Mouse (Mus musculus): ENCODE results near the gene Gm128. TPM values are rescaled to one million over a fixed set of nuclear protein-coding genes. Genes with fewer than 3 reads are reported as not detected.

Gm128 gene
- polyA plus RNA-seq, 1 experiment from 2014 or later, result 0.06 TPM

- no peak for TF ChIP-seq CTCF (IDR thresholded peaks at IDR 0.05)
- ChIA-PET POLR2A (interaction anchor here (1.1 to 3.8 kb wide), 5 partner anchors 11 to 53 kb away, joined by 4 to 23 read pairs (median 8); partner anchors contain the start of genes Cers2 and Mllt11), CTCF (interaction anchor here (1.2 to 2.9 kb wide), 4 partner anchors 8 to 29 kb away, joined by 3 to 20 read pairs (median 4); no protein-coding TSS in a partner anchor)
- ATAC-seq (no peak), DNase-seq (ENCODE audit: low read depth, low spot score) (no peak)
- H3K27me3 ChIP-seq, result no peaks in the 10 kb centered on the region
- in situ Hi-C loops (cut with MboI; ENCODE audit: low pct_unique_long_range_greater_than_20kb), result no loop called here
These were observed 42.2 kb upstream of the Gm128 start for GRCm38 (mm10) chr3:95283589-95283941.

- ChIA-PET CTCF (interaction anchor here (1.3 to 2.9 kb wide), 3 partner anchors 11 to 29 kb away, joined by 3 to 20 read pairs (median 5); no protein-coding TSS in a partner anchor), POLR2A (interaction anchor here (1.1 to 3.8 kb wide), 7 partner anchors 8 to 52 kb away, joined by 3 to 23 read pairs (median 6); partner anchors contain the start of genes Cers2 and Mllt11)
- peak; percentile 60 for DNase-seq (ENCODE audit: low read depth, low spot score)
- peak; percentile 81 for ATAC-seq
- in situ Hi-C loops (cut with MboI; ENCODE audit: low pct_unique_long_range_greater_than_20kb), result no loop called here
- TF ChIP-seq CTCF (IDR thresholded peaks at IDR 0.05), result no peak
- H3K27me3 ChIP-seq, result no peaks in the 10 kb centered on the region
These were observed 41.6 kb upstream of the Gm128 start for GRCm38 (mm10) chr3:95282865-95283588.

- in situ Hi-C loops (cut with MboI; ENCODE audit: low pct_unique_long_range_greater_than_20kb), result no loop called here
- DNase-seq (ENCODE audit: low read depth, low spot score), result no peak
These were observed 41.0 kb upstream of the Gm128 start for GRCm38 (mm10) chr3:95282381-95282864.

GRCm38 (mm10) chr3:95281216-95282126 is 40.1 kb upstream of the Gm128 start, which contains the start of the genes Mindy1 and Prune1:
Mindy1 (plus strand) TSS chr3:95281345.
Prune1 (minus strand) TSS chr3:95282076.
- no peak for TF ChIP-seq CTCF (IDR thresholded peaks at IDR 0.05)
- peak; percentile 95 for DNase-seq (ENCODE audit: low read depth, low spot score)
- ChIA-PET POLR2A (interaction anchor here (0.6 to 3.8 kb wide), 10 partner anchors 9 to 154 kb away, joined by 3 to 23 read pairs (median 5); partner anchors contain the start of gene Mllt11), CTCF (interaction anchor here (0.6 to 0.9 kb wide), 3 partner anchors 13 to 69 kb away, joined by 3 read pairs; no protein-coding TSS in a partner anchor)
- peak; percentile 57 for ATAC-seq
- in situ Hi-C loops (cut with MboI; ENCODE audit: low pct_unique_long_range_greater_than_20kb), result no loop called here
- H3K27me3 ChIP-seq, result no peaks in the 10 kb centered on the region

More at GRCm38 (mm10) chr3:95282381-95282864, 41.0 kb upstream of the Gm128 start:
- ChIA-PET CTCF (interaction anchor here (1.3 to 2.9 kb wide), 3 partner anchors 12 to 30 kb away, joined by 3 to 20 read pairs (median 5); no protein-coding TSS in a partner anchor), POLR2A (interaction anchor here (1.1 to 3.8 kb wide), 8 partner anchors 8 to 52 kb away, joined by 3 to 23 read pairs (median 6); partner anchors contain the start of genes Cers2 and Mllt11)
- no peaks in the 10 kb centered on the region for H3K27me3 ChIP-seq
- ATAC-seq, result peak; percentile 10
- no peak for TF ChIP-seq CTCF (IDR thresholded peaks at IDR 0.05)

- in situ Hi-C loops (cut with MboI; ENCODE audit: low pct_unique_long_range_greater_than_20kb), result no loop called here
- TF ChIP-seq CTCF (IDR thresholded peaks at IDR 0.05), result no peak
- ATAC-seq, result no peak
- ChIA-PET POLR2A (interaction anchor here (0.6 to 3.8 kb wide), 7 partner anchors 12 to 145 kb away, joined by 3 to 23 read pairs (median 5); partner anchors contain the start of gene Mllt11), CTCF (interaction anchor here (0.6 to 1.0 kb wide), 5 partner anchors 12 to 69 kb away, joined by 3 to 4 read pairs (median 3); partner anchors contain the start of gene Gabpb2)
- no peaks in the 10 kb centered on the region for H3K27me3 ChIP-seq
- no peak for DNase-seq (ENCODE audit: low read depth, low spot score)
These were observed 39.3 kb upstream of the Gm128 start for GRCm38 (mm10) chr3:95280747-95281146.

DNA sequence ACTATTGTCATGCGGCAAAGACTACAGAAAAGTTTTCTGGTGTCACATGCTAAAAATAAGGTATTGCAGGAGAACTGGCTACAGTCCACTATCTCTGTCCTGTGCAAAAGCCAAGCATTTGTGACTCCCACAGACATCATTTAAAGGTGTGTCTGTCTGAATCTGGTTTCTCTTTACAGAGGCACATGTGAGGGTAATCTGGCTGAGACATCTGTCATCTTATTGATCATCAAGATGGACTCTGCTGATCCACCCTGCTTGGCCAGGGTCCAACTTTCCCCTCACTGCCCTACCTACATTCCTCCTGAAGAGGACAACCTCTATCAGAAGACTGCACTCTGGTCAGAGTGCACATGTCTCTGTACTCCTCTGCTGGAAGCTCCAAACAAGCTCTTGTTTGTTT is 35.8 kb upstream of the Gm128 start:
- ChIA-PET POLR2A (no interaction called here), CTCF (interaction anchor here (1.0 to 2.1 kb wide), 3 partner anchors 8 to 19 kb away, joined by 3 to 10 read pairs (median 5); no protein-coding TSS in a partner anchor)
- no peak for TF ChIP-seq CTCF (IDR thresholded peaks at IDR 0.05)
- ATAC-seq (no peak), DNase-seq (ENCODE audit: low read depth, low spot score) (no peak)
- in situ Hi-C loops (cut with MboI; ENCODE audit: low pct_unique_long_range_greater_than_20kb), result no loop called here
- H3K27me3 ChIP-seq, result no peaks in the 10 kb centered on the region

GRCm38 (mm10) chr3:95276428-95276934 is 35.1 kb upstream of the Gm128 start:
- no peak for DNase-seq (ENCODE audit: low read depth, low spot score)
- ATAC-seq, result no peak
- ChIA-PET POLR2A (no interaction called here), CTCF (interaction anchor here (1.8 to 4.3 kb wide), 3 partner anchors 10 to 19 kb away, joined by 5 to 13 read pairs (median 10); no protein-coding TSS in a partner anchor)
- H3K27me3 ChIP-seq, result no peaks in the 10 kb centered on the region
- TF ChIP-seq CTCF (IDR thresholded peaks at IDR 0.05), result no peak
- in situ Hi-C loops (cut with MboI; ENCODE audit: low pct_unique_long_range_greater_than_20kb), result no loop called here

- H3K27me3 ChIP-seq, result no peaks in the 10 kb centered on the region
- ATAC-seq, result no peak
- TF ChIP-seq CTCF (IDR thresholded peaks at IDR 0.05), result no peak
- in situ Hi-C loops (cut with MboI; ENCODE audit: low pct_unique_long_range_greater_than_20kb), result no loop called here
- no peak for DNase-seq (ENCODE audit: low read depth, low spot score)
- POLR2A ChIA-PET, result interaction anchor here (0.6 to 1.0 kb wide), 2 partner anchors 10 to 74 kb away, joined by 3 to 8 read pairs; no protein-coding TSS in a partner anchor
- CTCF ChIA-PET, result interaction anchor here (0.6 to 4.3 kb wide), 7 partner anchors 9 to 116 kb away, joined by 3 to 13 read pairs (median 3); no protein-coding TSS in a partner anchor
These were observed 33.8 kb upstream of the Gm128 start for GRCm38 (mm10) chr3:95275161-95275560.

- ATAC-seq, result no peak
- DNase-seq (ENCODE audit: low read depth, low spot score), result no peak
- CTCF ChIA-PET, result interaction anchor here (0.6 to 4.3 kb wide), 3 partner anchors 11 to 115 kb away, joined by 3 to 13 read pairs (median 3); no protein-coding TSS in a partner anchor
- in situ Hi-C loops (cut with MboI; ENCODE audit: low pct_unique_long_range_greater_than_20kb), result no loop called here
- POLR2A ChIA-PET, result interaction anchor here (0.6 kb wide), 1 partner anchor 73 kb away, joined by 8 read pairs; no protein-coding TSS in a partner anchor
- TF ChIP-seq CTCF (IDR thresholded peaks at IDR 0.05), result no peak
- H3K27me3 ChIP-seq, result no peaks in the 10 kb centered on the region
These were observed 33.1 kb upstream of the Gm128 start for GRCm38 (mm10) chr3:95274453-95274852.
